Mouse (Mus musculus) cortical plate, adult 2 months (tissue): ENCODE data around the gene Zfp263.

Experiments
- CTCF ChIP-seq: fragments of 200-500 bp; IDR thresholded peaks from 2 replicates; pipeline ENCODE4 v1.5.1; 2011; ENCODE audit warnings: mild to moderate bottlenecking, control low read depth, low read length; ENCODE audit not compliant: insufficient read depth; ENCODE audit errors: extremely low read depth
- POLR2A ChIP-seq: fragments of 200-500 bp; IDR thresholded peaks from 2 replicates; pipeline ENCODE4 v1.6.1; 2011; ENCODE audit warnings: mild to moderate bottlenecking, low read length, control low read depth; ENCODE audit not compliant: insufficient read depth; ENCODE audit errors: extremely low read depth

GRCm38 (mm10) chr16:3717980-3718379 lies 25.9 kb upstream of the Zfp263 start, which contains the start of gene Mefv:
- TF ChIP-seq CTCF (no peak), POLR2A (no peak)
